Mouse (Mus musculus): ENCODE measurements around the gene Dnase2a.

Gene Dnase2a

GRCm38 (mm10) chr8:84908421-84909161, at the start of gene Dnase2a:
Dnase2a (plus strand) TSS chr8:84908560.
- DNase-seq, result peak; percentile 80

GRCm38 (mm10) chr8:84871376-84872308, 36.7 kb upstream of the Dnase2a start, which contains the start of gene Syce2:
Syce2 (plus strand) TSS chr8:84872111.
- DNase-seq, result peak; percentile 86

- peak; percentile 37 for DNase-seq
Observed at GRCm38 (mm10) chr8:84872309-84872965, 35.9 kb upstream of the Dnase2a start.

GRCm38 (mm10) chr8:84873016-84873415, 35.3 kb upstream of the Dnase2a start:
- no peak for DNase-seq

GRCm38 (mm10) chr8:84874339-84874738, 34.0 kb upstream of the Dnase2a start:
- DNase-seq, result no peak

- no peak for DNase-seq
Observed at GRCm38 (mm10) chr8:84877297-84878035, 30.9 kb upstream of the Dnase2a start.

- DNase-seq, result no peak
Observed at GRCm38 (mm10) chr8:84878915-84879314, 29.4 kb upstream of the Dnase2a start.

- no peak for DNase-seq
Observed at GRCm38 (mm10) chr8:84884728-84885127, 23.6 kb upstream of the Dnase2a start.

- DNase-seq, result no peak
Observed at GRCm38 (mm10) chr8:84888280-84888679, 20.1 kb upstream of the Dnase2a start.

- no peak for DNase-seq
Observed at GRCm38 (mm10) chr8:84889141-84889540, 19.2 kb upstream of the Dnase2a start.

- no peak for DNase-seq
Observed at GRCm38 (mm10) chr8:84892993-84893708, 15.2 kb upstream of the Dnase2a start.

- peak; percentile 86 for DNase-seq
Observed at GRCm38 (mm10) chr8:84893709-84894134, 14.6 kb upstream of the Dnase2a start, which contains the start of gene Gcdh. Gcdh (minus strand) TSS chr8:84893921.

- no peak for DNase-seq
Observed at GRCm38 (mm10) chr8:84895963-84896362, 12.4 kb upstream of the Dnase2a start.

GRCm38 (mm10) chr8:84901071-84901470, 7.3 kb upstream of the Dnase2a start:
- DNase-seq, result no peak

- no peak for DNase-seq
Observed at GRCm38 (mm10) chr8:84901752-84902151, 6.6 kb upstream of the Dnase2a start, which contains the start of gene Klf1. Klf1 (plus strand) TSS chr8:84901928.

- no peak for DNase-seq
Observed at GRCm38 (mm10) chr8:84902367-84902919, 5.9 kb upstream of the Dnase2a start.

- DNase-seq, result peak; percentile 97
Observed at GRCm38 (mm10) chr8:84902920-84903661, 5.3 kb upstream of the Dnase2a start.

- DNase-seq, result no peak
Observed at GRCm38 (mm10) chr8:84904351-84904750, 4.0 kb upstream of the Dnase2a start.

GRCm38 (mm10) chr8:84907037-84907436, 1.3 kb upstream of the Dnase2a start:
- no peak for DNase-seq

- DNase-seq, result no peak
Observed at GRCm38 (mm10) chr8:84907493-84907892, 867 bp upstream of the Dnase2a start.
